Mouse (Mus musculus) macrophage (primary cell): ENCODE measurements around the gene Gm10750. TPM values are rescaled to one million over a fixed set of nuclear protein-coding genes. Genes with fewer than 3 reads are reported as not detected.
"Not testable (repeated sequence)": the region's sequence is repeated elsewhere in the genome, so short reads cannot be mapped to it uniquely, and the experiment has no call there.

ENCODE experiments used
- H3K27ac ChIP-seq: fragments of 350-480 bp; formaldehyde crosslinking; 2 replicates; pipeline ENCODE4 v1.9.0; 2021
- H3K36me3 ChIP-seq: fragments of 350-480 bp; formaldehyde crosslinking; 2 replicates; pipeline ENCODE4 v1.9.0; 2021; ENCODE audit errors: inconsistent target
- H3K4me3 ChIP-seq: fragments of 350-480 bp; formaldehyde crosslinking; 2 replicates; pipeline ENCODE4 v1.9.0; 2021; ENCODE audit errors: inconsistent target
- H3K79me2 ChIP-seq: fragments of 350-480 bp; formaldehyde crosslinking; 2 replicates; pipeline ENCODE4 v1.9.0; 2021; ENCODE audit errors: inconsistent target
- WGBS: methylation state at CpG from one replicate; pipeline ENCODE4 v1.1.7; 2026; ENCODE audit warnings: inconsistent platforms; ENCODE audit not compliant: missing documents; 5-methylcytosine and 5-hydroxymethylcytosine counted together
- polyA plus RNA-seq: library from polyadenylated mRNA; stranded (reverse); fragments of 250-400 nt; gene quantifications from 3 replicates; pipeline ENCODE4 v1.2.4, GENCODE M21; 2018; ENCODE audit warnings: inconsistent platforms
- total RNA-seq, 78 experiments: library from RNA; depleted of rRNA; stranded (reverse); fragments of 250-400 nt; gene quantifications; 1 replicate in 9 of 78; 2 replicates in 24 of 78; 3 replicates in 43 of 78; 4 replicates in 2 of 78; pipeline ENCODE4 v1.2.4; 2018; ENCODE audit warnings: inconsistent platforms in 56 of 78

Gene Gm10750
- total RNA-seq (2018; cell fraction: chromatin; rRNA removed) = not detected
- not detected for total RNA-seq (2018; cell fraction: cytosol; rRNA removed)
- total RNA-seq (2018; cell fraction: nucleus; rRNA removed) = not detected
- not detected in 3 replicates for polyA plus RNA-seq

DNA sequence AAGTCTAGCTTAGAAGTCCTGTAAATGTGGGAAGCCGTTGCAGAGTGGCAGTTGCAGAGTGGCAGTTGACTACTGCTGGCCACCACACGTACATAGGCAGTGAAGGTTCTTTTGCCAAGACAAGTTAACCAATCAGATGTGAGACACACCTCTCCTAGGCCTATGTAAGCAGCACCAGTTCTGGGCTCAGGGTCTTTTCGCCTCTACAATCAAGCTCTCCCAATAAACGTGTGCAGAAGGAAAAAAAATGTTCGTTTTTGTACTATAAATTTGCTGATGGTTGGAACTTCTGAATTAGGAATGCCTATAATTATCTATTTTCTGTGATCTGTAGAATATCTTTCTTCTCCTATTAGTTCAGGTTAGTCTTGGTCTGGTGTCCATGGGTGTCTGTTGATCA, at the start of gene Gm10750:
Gene Gm10750 (minus strand): TSS at position 101 of the 400 bp plus-strand sequence.
- H3K27ac ChIP-seq, H3K79me2 ChIP-seq, H3K4me3 ChIP-seq, H3K36me3 ChIP-seq: not testable (repeated sequence)
- WGBS = 90% methylated on average over 2 of the region's 5 CpGs

DNA sequence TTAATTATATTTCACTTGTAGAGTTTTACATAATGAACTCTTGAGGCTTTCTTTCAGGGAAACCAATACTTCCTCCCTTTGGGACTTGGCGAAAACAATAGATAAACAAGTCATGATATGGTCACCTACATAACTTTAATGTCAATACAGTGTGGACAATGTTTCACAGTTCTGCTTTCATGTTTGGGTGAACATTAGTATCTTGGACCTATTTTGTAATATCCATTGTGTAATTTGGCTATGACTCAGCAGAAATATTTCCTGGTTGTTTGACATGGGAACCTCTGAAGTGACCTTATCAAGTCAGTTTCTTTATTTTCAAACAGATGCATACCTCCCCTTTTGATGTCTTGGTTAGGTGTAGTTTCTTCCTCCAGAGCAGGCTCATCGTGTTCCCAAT, 12.2 kb downstream of the Gm10750 start:
- H3K79me2 ChIP-seq = no peaks in the 10 kb centered on the region
- no peak overlapping the region for H3K4me3 ChIP-seq
- H3K27ac ChIP-seq = no peak overlapping the region
- WGBS = 82% methylated on average over 2 of the region's 2 CpGs
- H3K36me3 ChIP-seq = no peaks in the 10 kb centered on the region

DNA sequence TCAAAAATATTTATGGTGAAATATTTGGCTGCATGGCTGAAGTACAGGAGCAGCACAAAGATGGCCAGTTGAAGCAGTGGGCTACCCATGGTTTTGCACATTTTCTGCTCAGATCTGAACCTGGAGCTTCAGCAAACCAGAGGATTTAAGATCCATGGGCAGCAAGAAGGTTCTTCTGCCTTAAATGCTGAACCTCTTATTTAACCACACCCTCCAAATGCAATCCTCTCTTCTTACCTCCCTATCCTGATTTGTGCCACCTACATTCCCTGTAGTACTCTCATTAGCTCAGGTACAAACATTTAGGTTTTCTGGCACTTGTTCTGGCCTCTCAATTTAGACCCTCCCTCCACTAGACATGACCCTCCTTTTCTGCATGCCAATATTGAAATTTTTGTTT, 13.9 kb downstream of the Gm10750 start, which contains the start of gene Gm1330:
Gene Gm1330 (minus strand): TSS at position 101 of the 400 bp plus-strand sequence.
- H3K4me3 ChIP-seq = no peak within 1 kb of the TSS
- H3K36me3 ChIP-seq = no peaks in the 10 kb centered on the region
- H3K79me2 ChIP-seq = no peaks in the 10 kb centered on the region

DNA sequence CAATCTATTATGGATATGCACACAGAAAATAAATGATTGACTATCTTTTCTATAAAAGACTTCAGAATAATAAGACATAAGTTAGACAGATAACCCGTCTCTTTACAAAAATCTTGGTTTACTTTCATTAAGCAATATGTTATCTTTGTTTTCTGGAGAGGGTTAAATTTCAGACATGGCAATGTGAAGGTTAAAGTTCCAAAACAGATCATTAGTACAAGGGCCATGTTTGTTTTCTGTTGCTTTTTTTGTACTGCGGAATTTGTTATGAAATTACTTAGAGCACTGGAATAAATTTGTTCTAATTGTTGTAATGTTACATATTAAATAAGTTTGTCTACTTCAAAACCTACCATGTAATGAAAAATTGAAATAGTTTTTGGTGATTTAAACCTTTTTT, 21.9 kb downstream of the Gm10750 start:
- H3K36me3 ChIP-seq = no peaks in the 10 kb centered on the region
- no peak overlapping the region for H3K4me3 ChIP-seq
- H3K79me2 ChIP-seq = no peaks in the 10 kb centered on the region
- WGBS = 96% methylated on average over 2 of the region's 2 CpGs
- H3K27ac ChIP-seq = no peak overlapping the region

More for the DNA sequence above, 13.9 kb downstream of the Gm10750 start, which contains the start of gene Gm1330:
- no peak within 1 kb of the TSS for H3K27ac ChIP-seq

Other genes starting within 250 kb of the Gm10750 start
- not detected in 3 replicates for gene Cst11, start 245.7 kb downstream of the Gm10750 start, polyA plus RNA-seq
- gene 8030411F24Rik, start 235.2 kb downstream of the Gm10750 start, polyA plus RNA-seq = not detected in 3 replicates
- not detected in 3 replicates for gene Cst12, start 227.9 kb downstream of the Gm10750 start, polyA plus RNA-seq
- gene Cst8, start 218.5 kb downstream of the Gm10750 start, polyA plus RNA-seq = not detected in 3 replicates
- not detected in 3 replicates for gene Cst13, start 197.2 kb downstream of the Gm10750 start, polyA plus RNA-seq
- gene Cst9, start 182.1 kb downstream of the Gm10750 start, polyA plus RNA-seq = not detected in 3 replicates
- gene 9230104L09Rik, start 152.2 kb downstream of the Gm10750 start, polyA plus RNA-seq = not detected in 3 replicates
- 941 to 1,840 TPM (median 1,489 TPM) in 3 replicates for gene Cst3, start 141.5 kb downstream of the Gm10750 start, polyA plus RNA-seq
- not detected in 3 replicates for gene Gm1330, start 14.0 kb downstream of the Gm10750 start, polyA plus RNA-seq